Mouse (Mus musculus): ENCODE measurements around the gene Ctnnal1. TPM values are rescaled to one million over a fixed set of nuclear protein-coding genes. Genes with fewer than 3 reads are reported as not detected.
A peak's percentile ranks its signal among the peaks of the same experiment; 100 is the strongest.

Gene Ctnnal1
- polyA plus RNA-seq, 1 experiment from 2014 or later: 34.2 TPM

DNA sequence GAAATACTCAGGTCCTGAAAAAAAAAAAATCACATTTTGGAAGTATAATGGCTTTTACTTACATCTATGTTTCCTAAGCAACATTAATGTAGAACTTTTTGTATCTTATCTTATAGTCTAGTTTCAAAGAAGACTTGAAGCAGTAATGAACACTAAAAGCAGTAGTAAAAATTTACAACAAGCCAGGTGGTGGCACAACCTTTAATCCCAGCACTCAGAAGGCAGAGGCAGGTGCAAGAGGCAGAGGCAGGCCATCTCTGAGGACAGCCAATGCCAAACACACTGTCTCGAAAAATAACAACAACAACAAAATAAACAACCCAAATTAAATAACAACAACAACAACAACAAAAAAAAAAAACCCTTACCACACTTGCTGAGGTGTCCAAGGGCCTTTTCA lies 93.9 kb downstream of the Ctnnal1 start:
- DNase-seq (ENCODE audit: low spot score): no peak
- no peaks in the 10 kb centered on the region for H3K27me3 ChIP-seq (ENCODE audit: control insufficient read depth, insufficient read depth, low read length)
- no peaks in the 10 kb centered on the region for H3K4me1 ChIP-seq (ENCODE audit: control insufficient read depth, insufficient read depth, low read length)
- no peak overlapping the region for H3K4me2 ChIP-seq (ENCODE audit: low read depth, low read length)
- ATAC-seq (replicated peaks; ENCODE audit: insufficient number of reproducible peaks, low FRiP score, low TSS enrichment, low read depth): no peak
- no peaks in the 10 kb centered on the region for H3K9me3 ChIP-seq (replicated peaks; ENCODE audit: control insufficient read depth, low read length)
- no peak overlapping the region for H3K9ac ChIP-seq (replicated peaks; ENCODE audit: low read length)
- no peak overlapping the region for H3K27ac ChIP-seq (replicated peaks; ENCODE audit: low read depth, low read length)
- H3K4me3 ChIP-seq (ENCODE audit: low read depth, low read length): no peak overlapping the region
- 68% methylated on average over 1 of the region's 1 CpGs for WGBS
- peaks cover 13% of the 10 kb centered on the region for H3K36me3 ChIP-seq (replicated peaks; ENCODE audit: control insufficient read depth, insufficient read depth, low read depth, low read length)

DNA sequence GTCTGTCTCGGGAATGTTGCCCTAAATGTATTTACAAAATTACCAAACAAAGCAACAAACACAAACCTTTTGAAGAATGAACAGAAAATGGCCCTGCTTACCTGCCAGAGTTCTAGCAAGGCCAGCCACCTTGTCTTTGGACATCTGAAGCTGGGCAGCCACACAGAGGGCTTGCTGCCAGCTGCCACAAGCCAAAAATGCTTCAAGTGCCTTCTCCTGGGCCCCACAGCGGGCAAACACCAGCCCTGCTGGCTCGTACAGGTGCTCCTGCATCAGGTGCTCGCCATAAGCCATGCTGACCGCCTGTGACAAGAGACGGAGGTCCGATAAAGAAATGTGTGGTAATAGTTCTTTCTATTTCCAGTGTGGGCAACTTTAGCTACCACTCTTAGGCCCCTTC lies 96.1 kb downstream of the Ctnnal1 start:
- no peaks in the 10 kb centered on the region for H3K9me3 ChIP-seq (replicated peaks; ENCODE audit: control insufficient read depth, low read length)
- no peak overlapping the region for H3K4me3 ChIP-seq (ENCODE audit: low read depth, low read length)
- no peak for ATAC-seq (replicated peaks; ENCODE audit: insufficient number of reproducible peaks, low FRiP score, low TSS enrichment, low read depth)

DNA sequence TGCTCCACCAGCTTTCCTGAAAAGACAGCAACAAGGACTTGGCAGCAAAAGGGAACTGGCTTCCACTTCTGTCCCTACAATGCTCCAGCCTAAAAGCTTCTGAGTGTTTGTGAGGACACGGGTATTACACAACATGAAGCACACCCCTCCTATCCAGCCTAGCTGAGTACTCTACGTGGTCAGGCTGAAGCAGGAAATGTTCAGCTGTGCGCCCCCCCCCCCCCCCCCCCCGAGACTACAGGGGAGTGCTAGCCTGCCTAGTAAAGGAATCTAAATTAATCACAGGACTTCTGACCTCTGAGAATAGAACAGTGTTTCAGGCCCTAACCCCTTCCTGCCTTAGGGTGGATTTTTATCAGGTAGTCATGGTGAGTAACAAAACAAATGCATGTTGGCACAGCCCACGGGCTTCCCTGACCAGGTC lies 97.1 kb downstream of the Ctnnal1 start:
- 72% methylated on average over 4 of the region's 5 CpGs for WGBS
- ATAC-seq (replicated peaks; ENCODE audit: insufficient number of reproducible peaks, low FRiP score, low TSS enrichment, low read depth): no peak
- DNase-seq (ENCODE audit: low spot score): no peak
- no peak overlapping the region for H3K4me3 ChIP-seq (ENCODE audit: low read depth, low read length)
- H3K27me3 ChIP-seq (ENCODE audit: control insufficient read depth, insufficient read depth, low read length): no peaks in the 10 kb centered on the region
- H3K4me1 ChIP-seq (ENCODE audit: control insufficient read depth, insufficient read depth, low read length): no peaks in the 10 kb centered on the region
- peaks cover 8% of the 10 kb centered on the region for H3K36me3 ChIP-seq (replicated peaks; ENCODE audit: control insufficient read depth, insufficient read depth, low read depth, low read length)
- H3K9ac ChIP-seq (replicated peaks; ENCODE audit: low read length): no peak overlapping the region
- no peak overlapping the region for H3K27ac ChIP-seq (replicated peaks; ENCODE audit: low read depth, low read length)
- H3K9me3 ChIP-seq (replicated peaks; ENCODE audit: control insufficient read depth, low read length): no peaks in the 10 kb centered on the region
- no peak overlapping the region for H3K4me2 ChIP-seq (ENCODE audit: low read depth, low read length)

More for the DNA sequence above, 96.1 kb downstream of the Ctnnal1 start:
- no peak overlapping the region for H3K27ac ChIP-seq (replicated peaks; ENCODE audit: low read depth, low read length)
- H3K4me2 ChIP-seq (ENCODE audit: low read depth, low read length): no peak overlapping the region
- H3K36me3 ChIP-seq (replicated peaks; ENCODE audit: control insufficient read depth, insufficient read depth, low read depth, low read length): peaks cover 13% of the 10 kb centered on the region
- 91% methylated on average over 7 of the region's 7 CpGs for WGBS
- no peaks in the 10 kb centered on the region for H3K27me3 ChIP-seq (ENCODE audit: control insufficient read depth, insufficient read depth, low read length)
- no peaks in the 10 kb centered on the region for H3K4me1 ChIP-seq (ENCODE audit: control insufficient read depth, insufficient read depth, low read length)
- H3K9ac ChIP-seq (replicated peaks; ENCODE audit: low read length): no peak overlapping the region
- DNase-seq (ENCODE audit: low spot score): no peak

MicroRNAs within 50 kb of the gene (microRNA counts, 519-probe panel; counts per million panel counts)
- 4,260 counts per million, percentile 68 among the panel's probes with 10 or more counts for microRNA mmu-miR-32

Small RNA genes within 50 kb of the gene (microRNA-seq; reads per million reads assigned to microRNA genes)
- 435 reads per million, percentile 62 among the genes with 10 or more reads in this experiment for gene Mir32 (ENCODE audit: borderline number of aligned reads)

Other genes starting within 250 kb of the Ctnnal1 start
- not detected in 2 replicates for gene Gm26657, start 125.1 kb downstream of the Ctnnal1 start, polyA plus RNA-seq (2014; fragmentation: Nextera tagmentation; extraction: Ambion mirVana)
- gene Actl7b, start 123.7 kb downstream of the Ctnnal1 start, polyA plus RNA-seq (2014; fragmentation: Nextera tagmentation; extraction: Ambion mirVana): not detected in 2 replicates
- gene Actl7a, start 121.8 kb downstream of the Ctnnal1 start, polyA plus RNA-seq (2014; fragmentation: Nextera tagmentation; extraction: Ambion mirVana): not detected in 2 replicates
- 92.8 and 111 TPM in 2 replicates for gene Elp1, start 62.9 kb downstream of the Ctnnal1 start, polyA plus RNA-seq (2014; fragmentation: Nextera tagmentation; extraction: Ambion mirVana)
- gene Fam206a, start 62.8 kb downstream of the Ctnnal1 start, polyA plus RNA-seq (2014; fragmentation: Nextera tagmentation; extraction: Ambion mirVana): 27.7 and 29.7 TPM in 2 replicates
- 5.4 and 6.1 TPM in 2 replicates for gene Tmem245, start 82.2 kb upstream of the Ctnnal1 start, polyA plus RNA-seq (2014; fragmentation: Nextera tagmentation; extraction: Ambion mirVana)
- 1.6 and 2.4 TPM in 2 replicates for gene Frrs1l, start 125.2 kb upstream of the Ctnnal1 start, polyA plus RNA-seq (2014; fragmentation: Nextera tagmentation; extraction: Ambion mirVana)

Data from embryonic facial prominence, embryonic 11.5 days (tissue).